Mouse (Mus musculus) MN1 (cell line): ENCODE results near the gene Kel.

Experiments used
- DNase-seq: peaks from one replicate; pipeline ENCODE4 v3.0.0-alpha.2; 2016; ENCODE audit warnings: low spot score

The Kel gene

DNA sequence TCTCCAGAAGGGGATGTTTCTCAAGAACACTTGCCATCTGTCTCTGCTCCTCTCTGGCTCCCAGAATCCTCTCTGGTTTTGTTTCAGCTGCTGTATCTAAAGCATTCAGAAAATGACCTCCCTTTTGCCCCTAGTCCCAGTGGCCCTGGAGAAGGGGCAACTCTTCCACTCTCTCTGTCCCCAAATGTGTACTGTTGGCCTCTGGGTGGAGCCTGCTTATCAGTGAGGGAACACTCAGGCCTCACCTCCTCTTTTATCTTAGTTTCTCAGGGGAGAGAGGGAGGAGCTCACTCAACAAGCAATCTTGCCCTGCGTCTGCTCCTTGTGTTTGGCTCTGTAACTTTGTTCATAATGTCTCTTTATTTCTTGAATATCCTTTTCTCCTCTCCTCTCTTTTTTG lies at the start of gene Kel:
Gene Kel, minus strand, starts transcription at position 217 of the 400 bp plus-strand sequence.
- DNase-seq, result no peak

DNA sequence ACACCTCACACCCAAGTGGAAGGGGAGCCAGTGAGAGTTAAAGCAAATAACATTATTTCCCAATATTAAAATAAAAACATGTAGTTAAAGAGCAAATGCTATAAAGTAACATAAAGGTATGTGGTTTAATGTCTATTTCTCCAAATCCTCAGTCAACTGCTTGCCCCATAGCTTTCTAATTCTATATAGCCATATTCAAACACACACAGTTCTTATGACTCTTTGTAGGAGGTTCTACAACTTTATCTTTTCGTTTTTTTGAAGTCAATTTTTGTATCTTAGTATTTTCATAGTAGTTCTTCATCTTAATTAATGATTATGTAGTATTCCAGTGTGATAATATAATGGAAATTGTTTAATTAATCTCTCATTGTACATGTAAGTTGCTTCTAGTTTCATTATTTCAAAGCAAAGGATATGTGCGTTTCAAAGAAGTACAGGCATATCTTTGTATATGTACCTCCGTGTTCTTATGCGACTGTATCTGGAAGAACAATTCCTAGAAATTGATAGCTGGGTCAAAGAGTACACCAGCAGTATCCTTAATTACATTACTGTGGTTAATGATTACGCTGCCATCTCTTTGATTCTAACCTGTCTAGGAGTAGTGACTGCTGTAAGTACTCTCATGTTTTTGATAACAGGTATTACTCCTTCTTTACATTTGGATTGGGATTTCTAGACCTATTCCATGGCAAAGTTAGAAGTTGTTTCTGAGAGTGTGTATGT lies 40.7 kb upstream of the Kel start:
- no peak for DNase-seq

DNA sequence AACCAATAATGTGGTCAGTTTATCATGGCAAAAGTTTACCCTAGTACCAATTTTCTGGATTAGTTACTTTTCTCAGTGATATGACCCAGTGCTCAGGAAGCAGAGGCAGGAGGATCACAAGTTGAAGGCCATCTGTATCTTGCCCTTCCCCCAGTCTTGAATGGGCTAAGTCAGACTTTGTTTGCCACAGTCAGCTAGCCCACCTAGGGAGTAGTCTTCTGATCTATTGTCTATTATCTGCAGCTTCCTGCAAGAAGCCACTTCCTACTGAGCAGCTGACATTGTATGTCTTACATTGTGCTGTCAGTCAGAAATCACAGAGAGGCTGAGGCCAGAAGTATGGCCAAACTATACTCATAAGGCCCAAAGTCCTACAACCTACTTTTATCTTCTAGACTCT lies 37.0 kb upstream of the Kel start:
- no peak for DNase-seq

DNA sequence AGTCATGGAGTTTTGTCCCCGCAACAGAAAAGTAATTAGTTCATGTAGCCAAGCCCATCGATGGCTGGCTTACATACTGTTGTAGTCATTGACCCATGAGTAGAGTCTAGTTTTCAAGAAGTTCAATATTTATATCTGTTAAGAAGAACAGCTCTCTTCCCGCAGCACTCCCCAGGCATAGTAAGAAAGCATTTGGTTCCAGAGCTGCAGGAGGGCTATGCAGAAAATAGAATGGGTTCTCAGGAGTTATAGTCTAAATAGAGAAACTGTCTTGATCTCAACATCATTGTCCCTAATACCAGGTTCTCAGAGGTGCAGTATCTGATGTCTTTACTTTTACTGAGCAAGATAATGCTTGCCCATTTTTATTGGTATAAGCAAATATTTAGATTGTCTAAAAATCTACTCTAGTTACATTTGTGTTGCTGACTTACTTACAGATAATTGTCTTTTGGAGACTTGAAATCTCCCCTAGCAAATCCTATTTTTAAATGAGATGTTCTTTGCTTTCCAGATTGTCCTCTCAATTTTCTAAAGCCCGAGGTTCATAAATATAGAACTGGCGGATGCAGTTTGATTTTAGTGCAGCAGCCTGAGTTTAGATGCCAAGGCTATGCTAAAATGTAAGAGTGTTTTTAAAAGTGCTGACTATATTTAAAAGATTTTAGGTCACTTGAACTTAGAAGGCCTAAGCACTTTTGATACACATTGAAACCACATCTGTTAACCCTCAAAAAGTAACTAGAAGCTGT lies 30.8 kb upstream of the Kel start:
- DNase-seq, result no peak

DNA sequence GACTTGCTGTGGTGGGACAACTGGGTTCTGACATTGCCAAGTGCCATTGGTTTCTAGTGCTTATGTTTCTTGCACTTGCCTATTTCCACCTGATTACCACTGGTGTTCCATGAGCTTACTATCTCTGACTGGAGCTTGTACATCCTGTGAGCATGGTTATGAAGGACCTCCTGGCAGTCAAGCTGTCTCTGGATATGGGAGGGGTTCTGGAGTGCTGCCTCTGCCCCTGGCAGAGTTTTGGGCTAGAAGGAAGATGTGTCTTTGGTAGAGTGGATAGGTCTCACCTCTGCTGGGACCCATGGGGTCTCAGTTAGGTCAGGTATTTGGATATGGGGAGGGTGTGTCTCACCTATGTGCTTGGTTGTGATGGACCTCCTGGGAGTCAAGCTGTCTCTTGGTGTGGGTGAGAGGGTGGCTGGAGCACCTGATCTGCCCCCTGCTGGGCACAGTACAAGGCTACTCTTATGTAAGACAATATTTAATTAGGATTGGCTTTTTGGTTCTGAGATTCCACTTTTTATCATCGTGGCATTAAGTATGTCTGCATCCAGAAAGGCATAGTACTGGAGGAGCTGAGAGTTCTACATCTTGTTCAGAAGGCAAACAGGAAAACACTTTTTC lies 24.0 kb upstream of the Kel start:
- DNase-seq, result no peak

DNA sequence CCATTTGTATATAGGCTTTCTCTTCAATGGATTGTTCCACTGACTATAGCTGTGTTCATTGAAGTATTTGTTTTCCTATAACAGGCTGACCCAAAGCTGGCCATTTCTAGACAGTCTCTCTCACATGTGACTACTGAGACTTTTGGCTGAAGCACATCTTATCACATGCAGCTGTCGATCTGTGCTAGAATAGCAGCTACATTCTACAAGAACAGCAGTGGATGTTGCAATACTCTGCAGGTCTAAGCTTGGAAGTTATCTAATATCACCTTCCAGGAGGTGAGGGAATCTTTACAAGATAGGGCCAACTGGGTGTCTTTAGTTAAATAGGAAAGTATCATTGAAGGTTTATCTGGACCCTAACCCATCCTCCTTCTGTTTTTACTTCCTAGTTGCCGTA lies 17.3 kb upstream of the Kel start:
- no peak for DNase-seq

DNA sequence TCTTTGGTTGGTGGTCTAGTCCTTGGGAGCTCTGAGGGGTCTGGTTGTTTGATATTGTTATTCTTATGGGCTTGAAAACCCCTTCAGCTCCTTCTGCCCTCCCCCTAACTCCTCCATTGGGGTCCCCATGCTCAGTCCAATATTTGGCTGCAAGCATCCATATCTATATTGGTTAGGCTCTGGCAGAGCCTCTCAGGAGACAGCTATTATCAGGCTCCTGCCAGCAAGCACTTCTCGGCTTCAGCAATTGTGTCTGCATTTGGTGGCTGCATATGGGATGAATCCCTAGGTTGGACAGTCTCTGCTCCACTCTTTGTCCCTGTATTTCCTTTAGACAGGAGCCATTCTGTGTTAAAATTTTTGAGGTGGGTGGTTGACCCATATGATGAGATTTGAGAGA lies 6.1 kb upstream of the Kel start:
- DNase-seq, result no peak

DNA sequence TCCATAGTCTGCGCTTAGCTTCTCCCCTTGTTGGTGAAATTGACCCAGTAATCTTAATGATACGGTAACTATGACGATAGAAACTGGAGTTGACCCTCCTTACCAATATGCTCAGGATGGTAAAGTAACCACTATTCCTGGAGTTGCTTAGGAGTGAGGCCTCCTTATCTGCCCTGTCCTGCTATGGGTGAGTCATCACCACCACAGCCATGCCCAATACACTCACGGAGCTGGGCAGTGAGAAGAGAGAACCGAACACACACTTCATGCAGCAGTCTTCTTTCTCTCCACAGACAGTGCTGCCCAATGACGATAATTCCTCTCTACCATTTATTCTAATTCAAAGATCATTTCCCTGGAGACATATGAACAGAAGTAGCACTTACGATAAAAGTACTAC lies 2.1 kb upstream of the Kel start:
- no peak for DNase-seq

DNA sequence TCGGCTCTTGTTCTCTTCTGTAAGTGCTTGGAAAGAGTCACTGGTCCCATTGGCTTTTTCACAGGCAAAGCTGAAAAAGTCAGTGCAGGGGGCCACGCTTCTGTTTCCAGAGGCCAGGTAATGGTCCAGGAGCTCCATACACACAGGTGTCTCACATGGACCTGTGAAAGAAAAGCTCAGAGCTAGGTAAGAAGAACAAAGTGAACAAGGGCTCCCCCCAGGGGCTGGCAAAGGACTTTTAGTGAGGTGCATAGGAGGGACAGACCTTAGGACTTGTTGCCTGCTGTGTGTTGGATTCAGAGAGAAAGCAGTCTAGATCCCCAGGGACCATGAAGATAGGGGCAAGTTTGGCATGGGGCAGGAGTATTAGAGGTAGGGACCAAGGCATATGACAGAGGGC lies 1.2 kb downstream of the Kel start:
- no peak for DNase-seq

DNA sequence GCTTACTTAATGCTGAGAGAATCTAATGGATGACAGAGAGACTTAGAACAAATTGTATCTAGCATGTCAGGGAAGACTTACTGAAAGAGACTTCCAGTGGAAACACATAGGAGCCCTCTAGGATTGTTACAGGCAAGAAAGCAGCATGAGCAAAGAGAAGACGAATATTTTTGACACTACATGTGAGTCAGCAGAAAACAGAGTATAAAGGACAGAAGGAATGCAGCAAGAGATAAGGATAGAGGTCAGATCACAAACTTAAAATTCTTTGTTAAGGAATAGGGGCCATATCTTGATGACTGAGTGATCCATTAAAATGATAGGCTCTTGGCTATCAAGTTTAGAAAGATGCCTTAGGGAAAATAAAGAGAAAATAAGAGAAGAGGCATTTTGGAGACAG lies 2.9 kb downstream of the Kel start:
- DNase-seq, result no peak

DNA sequence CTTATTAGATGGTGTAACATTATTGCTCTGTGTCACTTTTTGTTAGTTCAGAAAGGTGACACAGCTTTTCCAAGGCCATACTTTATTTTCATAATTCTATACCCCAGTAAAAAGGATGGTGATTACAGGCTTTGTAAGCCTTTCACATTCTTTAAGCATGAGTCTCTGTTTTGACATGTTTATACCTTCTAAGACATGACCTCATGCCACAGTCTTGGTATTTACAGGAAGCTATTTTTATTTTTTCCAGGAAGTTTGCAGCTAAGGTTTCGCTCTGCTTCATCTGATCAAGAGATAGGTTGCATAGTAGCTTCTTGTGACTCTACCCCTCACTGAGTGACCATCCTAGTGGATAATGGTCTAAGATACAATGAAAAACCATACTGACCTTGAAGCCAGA lies 9.7 kb downstream of the Kel start:
- DNase-seq, result no peak

DNA sequence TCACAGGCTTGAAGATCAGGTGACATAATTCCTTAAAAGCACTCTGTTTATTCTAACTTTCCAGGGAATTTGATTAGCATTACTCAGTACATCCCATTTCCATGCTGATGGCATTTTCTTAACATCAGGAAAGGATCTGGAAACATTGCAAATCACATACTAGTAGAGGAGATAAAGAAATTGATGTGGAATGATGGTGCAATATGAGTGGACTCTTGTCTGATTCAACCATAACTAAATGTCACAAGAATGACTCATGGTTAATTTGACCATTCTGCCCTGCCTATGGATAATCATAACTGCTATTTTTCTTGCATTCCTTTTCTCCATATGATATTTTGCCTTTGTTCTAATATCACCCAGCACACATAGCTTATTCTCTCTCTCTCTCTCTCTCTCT lies 11.9 kb downstream of the Kel start:
- no peak for DNase-seq

DNA sequence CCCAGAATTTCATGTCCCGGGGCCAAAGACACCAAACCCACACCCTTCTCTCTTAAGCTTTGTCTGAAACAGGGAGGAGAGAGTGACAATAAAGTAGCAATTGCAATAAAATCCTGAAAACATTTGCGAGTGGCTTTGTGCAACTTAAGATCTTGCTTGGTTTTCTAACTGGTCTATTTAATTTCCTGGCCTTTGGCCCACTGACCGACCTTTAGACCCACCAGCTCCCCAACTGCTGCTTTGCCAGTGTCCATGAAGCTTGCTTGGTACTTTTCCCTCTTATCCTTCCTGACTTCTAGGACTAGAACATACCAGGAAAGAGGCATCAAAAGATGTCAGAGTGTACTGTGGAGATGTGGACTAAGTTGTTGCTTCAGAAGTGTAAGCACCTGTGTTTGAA lies 18.5 kb downstream of the Kel start:
- no peak for DNase-seq

DNA sequence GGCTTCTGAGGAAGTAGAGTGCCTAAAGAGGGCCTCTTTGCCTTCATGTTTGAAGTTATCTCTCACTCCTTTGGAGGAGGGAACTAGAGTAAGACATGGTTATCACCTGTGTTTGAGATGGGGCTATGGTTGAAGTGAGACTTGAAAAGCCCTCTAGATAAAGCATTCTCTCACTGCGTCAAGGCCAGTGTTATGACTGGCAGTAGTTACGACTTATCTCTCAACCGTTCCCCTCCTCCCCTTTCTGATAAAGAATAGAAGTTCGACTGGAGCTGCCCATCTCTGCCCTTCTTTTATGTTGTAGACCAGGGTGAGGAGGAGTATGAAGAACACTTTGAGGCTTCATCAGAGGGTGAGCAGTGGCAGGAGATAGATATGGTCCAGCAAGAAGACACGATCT lies 19.2 kb downstream of the Kel start:
- DNase-seq, result no peak

DNA sequence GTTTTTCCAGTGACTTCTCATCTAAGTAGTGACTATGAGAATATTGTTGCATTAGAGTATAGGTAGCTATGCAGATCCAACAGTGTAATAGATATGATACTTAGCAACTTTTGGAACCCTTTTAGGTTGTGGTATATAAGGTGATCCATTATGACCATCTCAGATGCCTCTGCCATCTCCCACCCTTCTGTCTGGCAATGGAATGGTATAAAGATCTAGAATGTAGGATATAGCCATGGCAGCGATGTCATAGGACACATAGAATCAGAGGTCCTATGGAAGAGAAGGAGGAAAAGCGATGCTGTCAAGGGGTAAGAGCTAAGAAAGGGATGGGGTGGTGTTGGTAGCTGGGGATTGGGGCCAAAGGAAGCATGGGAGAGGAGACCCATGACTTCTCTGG lies 20.0 kb downstream of the Kel start, which contains the start of gene Llcfc1:
Gene Llcfc1, plus strand, starts transcription at position 301 of the 400 bp plus-strand sequence.
- DNase-seq, result no peak

DNA sequence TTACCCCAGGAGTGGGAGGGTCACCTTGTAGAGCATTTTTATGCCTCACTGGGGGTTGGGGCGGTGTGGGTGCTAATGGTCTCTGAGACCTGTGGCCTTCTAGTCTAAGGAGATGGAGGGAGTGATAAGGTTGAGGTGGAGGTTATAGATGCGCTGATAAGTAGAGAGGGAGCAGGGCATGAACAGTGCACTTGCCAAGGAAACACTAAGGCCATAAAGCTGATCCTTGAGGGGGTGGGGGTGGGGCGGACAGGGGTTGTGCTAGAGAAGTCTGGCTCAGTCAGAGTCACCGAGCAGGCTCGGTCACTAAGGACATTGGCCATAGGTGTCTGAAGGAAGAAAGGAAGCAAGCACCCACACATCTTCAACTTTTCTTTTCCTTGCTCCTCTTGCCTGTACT lies 22.5 kb downstream of the Kel start:
- no peak for DNase-seq

DNA sequence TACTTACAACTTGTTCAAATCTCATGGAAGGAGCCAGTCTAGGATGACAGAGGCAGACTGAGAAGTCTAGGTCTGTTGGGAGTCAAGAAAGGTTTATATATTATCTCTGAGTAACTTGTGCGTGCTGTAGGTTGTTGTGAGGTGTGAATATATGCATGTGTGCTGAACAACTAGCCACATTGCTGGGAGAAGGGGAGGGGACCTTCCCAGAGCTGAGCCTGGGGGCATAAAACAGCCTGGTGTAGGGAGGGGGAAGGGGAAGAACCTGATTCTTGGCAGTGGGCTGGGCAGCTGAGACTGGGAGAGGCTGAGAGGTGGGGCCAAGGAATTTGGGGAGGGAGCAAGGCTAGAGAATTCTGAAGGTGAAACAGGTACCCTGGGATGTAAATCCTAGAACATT lies 23.5 kb downstream of the Kel start, which contains the start of gene Trpv5:
Gene Trpv5, minus strand, starts transcription at position 101 of the 400 bp plus-strand sequence.
- no peak for DNase-seq

DNA sequence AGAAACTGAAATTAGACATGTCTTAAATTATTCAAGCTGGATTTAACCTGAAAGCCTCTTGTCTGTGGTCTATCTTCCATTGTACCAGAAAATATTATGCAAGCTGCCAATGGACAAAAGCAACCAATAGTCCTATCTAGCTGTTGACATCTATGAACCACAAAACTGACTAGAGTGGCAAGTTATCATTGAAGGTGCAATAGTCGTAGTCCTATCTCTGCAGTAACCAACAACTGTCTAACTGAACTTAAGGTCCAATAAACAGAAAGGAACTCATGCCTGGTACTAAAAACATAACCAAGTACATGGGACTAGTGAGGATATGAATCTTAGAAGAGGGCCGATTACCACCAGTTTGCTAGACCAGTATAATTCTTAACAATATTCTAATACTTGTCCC lies 27.6 kb downstream of the Kel start:
- no peak for DNase-seq

DNA sequence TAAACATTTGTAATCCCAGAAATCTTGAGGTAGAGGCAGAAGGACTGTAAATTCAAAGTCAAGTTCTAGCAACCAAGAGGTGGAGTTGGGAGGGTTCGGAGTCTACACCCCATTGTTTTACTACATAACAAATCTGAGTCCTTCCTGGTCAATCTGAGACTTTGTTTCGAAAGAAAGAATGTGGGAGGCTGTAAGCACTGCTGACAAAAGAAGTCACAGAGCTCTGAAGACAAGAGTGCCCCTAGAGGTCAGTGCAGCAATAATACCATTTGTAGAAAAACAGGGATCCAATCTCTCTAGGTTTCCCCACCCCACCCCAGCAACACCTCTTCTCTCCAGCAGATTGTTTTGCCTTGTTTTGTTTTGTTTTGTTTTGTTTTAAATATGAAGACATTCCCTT lies 41.8 kb downstream of the Kel start:
- no peak for DNase-seq

DNA sequence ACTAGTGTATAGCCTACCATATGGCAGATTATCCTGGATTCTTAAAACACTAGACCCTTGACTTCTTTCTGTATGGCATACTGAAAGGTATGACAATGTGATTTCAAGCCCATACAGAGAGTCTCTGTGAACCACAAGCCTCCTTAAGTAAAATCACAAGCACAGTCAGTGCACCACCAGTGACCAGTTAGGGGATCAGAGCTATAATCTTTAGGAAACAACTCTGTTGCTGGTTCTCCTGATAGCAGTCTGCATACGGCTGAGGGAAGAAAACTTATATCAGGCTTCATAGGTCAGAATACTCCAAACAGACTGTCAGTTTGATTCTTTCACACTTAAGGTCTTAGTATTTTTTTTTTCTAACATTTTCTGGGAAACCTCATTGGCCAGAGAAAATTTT lies 45.7 kb downstream of the Kel start:
- DNase-seq, result no peak

DNA sequence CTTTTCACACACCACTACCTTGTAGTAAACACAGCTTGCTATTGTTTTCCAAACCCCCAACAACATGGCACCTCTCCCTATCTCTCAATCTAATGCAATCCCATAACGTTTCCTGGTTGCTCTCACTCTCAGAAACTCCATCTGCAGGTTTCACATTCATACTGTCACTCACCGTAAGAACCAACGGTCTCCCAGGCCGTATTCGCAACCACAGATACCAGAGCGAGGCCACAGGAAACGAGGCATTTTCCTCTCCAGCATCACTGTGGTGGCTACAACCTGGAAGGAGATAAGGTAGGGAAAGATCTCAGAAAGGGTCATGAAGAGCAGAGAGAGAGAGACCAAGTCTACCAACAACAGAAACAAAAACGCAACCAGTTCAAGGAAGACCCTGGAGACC lies 49.5 kb downstream of the Kel start:
- no peak for DNase-seq

DNA sequence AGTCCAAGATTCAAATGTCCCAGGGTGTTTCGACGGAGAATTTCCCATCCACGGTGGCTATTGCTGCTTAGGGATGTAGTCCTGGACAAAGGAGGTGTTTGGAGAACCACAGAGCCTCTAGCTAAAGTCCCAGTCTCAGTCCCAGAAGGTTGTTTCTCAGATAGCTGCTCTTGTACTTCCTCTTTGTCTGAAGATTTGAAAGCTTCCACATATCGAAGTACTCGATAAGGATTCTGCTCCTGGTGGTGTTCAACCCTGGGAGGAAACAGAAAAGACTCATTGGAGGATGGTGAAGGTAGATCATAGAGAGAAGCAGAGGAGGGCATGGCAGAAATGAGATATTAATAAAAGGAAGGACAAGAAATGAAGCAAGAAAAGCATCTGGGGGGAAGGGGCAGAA lies 51.0 kb downstream of the Kel start:
- DNase-seq, result no peak

DNA sequence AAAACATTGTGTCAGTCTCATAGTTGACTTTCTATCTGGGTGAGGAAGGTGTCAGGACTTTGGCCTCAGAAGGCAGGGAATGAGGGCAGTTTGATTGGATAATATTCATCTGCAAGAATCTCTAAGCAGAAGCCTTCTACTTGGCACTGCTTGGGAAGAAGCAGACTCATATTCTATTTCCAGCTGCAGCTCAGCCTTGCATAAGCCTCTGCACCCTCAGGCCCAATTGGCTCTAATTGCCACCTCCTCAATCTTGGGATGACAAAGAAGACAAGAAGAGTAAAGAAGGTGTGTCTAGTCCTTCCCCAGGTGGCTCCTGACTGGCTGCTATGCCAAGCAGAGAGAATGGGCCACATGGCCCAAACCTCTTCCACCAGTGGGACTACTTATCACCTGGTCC lies 57.5 kb downstream of the Kel start:
- DNase-seq, result no peak
